Mouse (Mus musculus) bone marrow macrophage, adult 2 months (primary cell): ENCODE results near the gene Thsd4.
"Not testable (repeated sequence)": the region's sequence is repeated elsewhere in the genome, so short reads cannot be mapped to it uniquely, and the experiment has no call there.

Source experiments
- CTCF ChIP-seq: IDR thresholded peaks from 2 replicates; pipeline ENCODE4 v1.5.1; 2012; ENCODE audit warnings: low read depth, mild to moderate bottlenecking, low read length, moderate library complexity
- POLR2A ChIP-seq: IDR thresholded peaks from 2 replicates; pipeline ENCODE4 v1.6.1; 2012; ENCODE audit warnings: mild to moderate bottlenecking, low read depth, low read length, borderline replicate concordance

DNA sequence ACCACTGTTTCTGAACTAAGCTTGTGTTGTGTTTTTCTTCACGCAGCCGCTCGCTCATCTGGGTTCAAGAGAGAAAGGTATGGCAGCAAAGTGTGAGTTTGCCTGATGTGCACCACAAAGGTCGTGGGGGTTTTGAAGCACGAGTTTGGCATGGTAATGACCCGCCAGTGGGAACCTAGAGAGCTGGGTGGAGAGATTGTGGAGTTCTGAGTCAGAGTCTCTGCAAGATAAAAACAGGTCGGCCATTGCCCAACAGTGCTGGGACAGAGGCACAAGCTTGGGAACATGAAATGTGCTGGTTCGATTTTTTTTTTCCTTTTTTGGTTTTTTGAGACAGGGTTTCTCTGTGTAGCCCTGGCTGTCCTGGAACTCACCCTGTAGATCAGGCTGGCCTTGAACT lies 249.5 kb downstream of the Thsd4 start:
- not testable (repeated sequence) for TF ChIP-seq CTCF, POLR2A
